Mouse (Mus musculus) lung, postnatal 0 days (tissue): ENCODE measurements at regions not wholly inside any gene's neighbourhood (a gene's known extent, or its start where the extent isn't known, plus 50 kb on each side); places are given as distances from the start of the nearest gene placed in this dataset.

Experiments
- ATAC-seq: fragments of 200-750 bp; cut with Nextera tagmentation; 2 replicates; pipeline ENCODE4 v1.8.0; 2017; ENCODE audit warnings: moderate library complexity
- DNase-seq: peaks from one replicate; pipeline ENCODE4 v3.0.0-alpha.2; 2016; ENCODE audit warnings: low spot score
- H3K27ac ChIP-seq: fragments of 300-500 bp; sonication (generic); 2 replicates; pipeline ENCODE4 v1.5.1; 2014; ENCODE audit warnings: antibody characterized with exemption, mild to moderate bottlenecking, low read length, mixed read lengths
- H3K27me3 ChIP-seq: fragments of 300-500 bp; sonication (generic); replicated peaks from 2 replicates; pipeline ENCODE4 v1.6.1; 2014; ENCODE audit warnings: low read length, mixed read lengths; ENCODE audit not compliant: insufficient read depth
- H3K36me3 ChIP-seq: fragments of 300-500 bp; sonication (generic); 2 replicates; pipeline ENCODE4 v1.6.1; 2014; ENCODE audit warnings: low read length, mixed read lengths; ENCODE audit not compliant: insufficient read depth
- H3K4me1 ChIP-seq: fragments of 300-500 bp; sonication (generic); 2 replicates; pipeline ENCODE4 v1.6.1; 2014; ENCODE audit warnings: antibody characterized with exemption, low read depth, low read length, mixed read lengths; ENCODE audit not compliant: insufficient read depth
- H3K4me2 ChIP-seq: fragments of 300-500 bp; sonication (generic); replicated peaks from 2 replicates; pipeline ENCODE4 v1.6.1; 2014; ENCODE audit warnings: low read depth, mild to moderate bottlenecking, low read length, moderate library complexity, mixed read lengths
- H3K4me3 ChIP-seq: fragments of 300-500 bp; sonication (generic); 2 replicates; pipeline ENCODE4 v1.5.1; 2014; ENCODE audit warnings: low read depth, low read length
- H3K9ac ChIP-seq: fragments of 300-500 bp; sonication (generic); replicated peaks from 2 replicates; pipeline ENCODE4 v1.6.1; 2014; ENCODE audit warnings: low read depth, mild to moderate bottlenecking
- H3K9me3 ChIP-seq: fragments of 300-500 bp; sonication (generic); 2 replicates; pipeline ENCODE4 v1.6.1; 2016; ENCODE audit warnings: low read length, mixed read lengths
- CTCF ChIP-seq: IDR thresholded peaks from 2 replicates; pipeline ENCODE4 v1.5.1; 2016; ENCODE audit warnings: antibody characterized with exemption, mild to moderate bottlenecking
- EP300 ChIP-seq: IDR thresholded peaks from 2 replicates; pipeline ENCODE4 v1.6.1; 2016; ENCODE audit warnings: antibody characterized with exemption, mild to moderate bottlenecking, control low read depth
- WGBS: fragments of 180-500 bp; shearing (Covaris S2); extraction: QIAGEN DNeasy Blood & Tissue Kit; methylation state at CpG from one replicate; pipeline ENCODE4 v1.1.7; 2014; 5-methylcytosine and 5-hydroxymethylcytosine counted together

- H3K4me1 ChIP-seq, result no peaks in the 10 kb centered on the region
- DNase-seq (no peak), ATAC-seq (no peak)
- WGBS, result 68% methylated on average over 5 of the region's 5 CpGs
- H3K4me2 ChIP-seq, result no peak overlapping the region
- no peaks in the 10 kb centered on the region for H3K27me3 ChIP-seq
- TF ChIP-seq CTCF (no peak), EP300 (no peak)
- no peak overlapping the region for H3K4me3 ChIP-seq
- no peaks in the 10 kb centered on the region for H3K9me3 ChIP-seq
- H3K27ac ChIP-seq, result no peak overlapping the region
- no peak overlapping the region for H3K9ac ChIP-seq
- H3K36me3 ChIP-seq, result no peaks in the 10 kb centered on the region
Measured at GRCm38 (mm10) chr1:190446676-190447075, 276.2 kb upstream of the Prox1 start.

GRCm38 (mm10) chr1:190444366-190444765 is 273.9 kb upstream of the Prox1 start:
- ATAC-seq (no peak), DNase-seq (no peak)
- Histone ChIP-seq H3K4me1 (no peaks in the 10 kb centered on the region), H3K27me3 (no peaks in the 10 kb centered on the region), H3K9me3 (no peaks in the 10 kb centered on the region), H3K9ac (no peak overlapping the region), H3K27ac (no peak overlapping the region), H3K36me3 (no peaks in the 10 kb centered on the region), H3K4me3 (no peak overlapping the region), H3K4me2 (no peak overlapping the region)
- no peak for TF ChIP-seq EP300
- TF ChIP-seq CTCF, result no peak
- WGBS, result 66% methylated on average over 9 of the region's 9 CpGs

GRCm38 (mm10) chr1:190443234-190443633 is 272.7 kb upstream of the Prox1 start:
- Histone ChIP-seq H3K27me3 (no peaks in the 10 kb centered on the region), H3K9ac (no peak overlapping the region), H3K4me2 (no peak overlapping the region), H3K4me3 (no peak overlapping the region), H3K27ac (no peak overlapping the region), H3K9me3 (no peaks in the 10 kb centered on the region), H3K4me1 (no peaks in the 10 kb centered on the region), H3K36me3 (no peaks in the 10 kb centered on the region)
- TF ChIP-seq CTCF, result no peak
- TF ChIP-seq EP300, result no peak
- ATAC-seq (no peak), DNase-seq (no peak)
- 79% methylated on average over 3 of the region's 3 CpGs for WGBS

GRCm38 (mm10) chr1:190442166-190442565 is 271.7 kb upstream of the Prox1 start:
- H3K9ac ChIP-seq, result no peak overlapping the region
- TF ChIP-seq CTCF, result no peak
- TF ChIP-seq EP300, result no peak
- 56% methylated on average over 4 of the region's 4 CpGs for WGBS
- H3K36me3 ChIP-seq, result no peaks in the 10 kb centered on the region
- H3K4me2 ChIP-seq, result no peak overlapping the region
- ATAC-seq (no peak), DNase-seq (no peak)
- no peak overlapping the region for H3K4me3 ChIP-seq
- no peak overlapping the region for H3K27ac ChIP-seq
- no peaks in the 10 kb centered on the region for H3K9me3 ChIP-seq
- H3K4me1 ChIP-seq, result no peaks in the 10 kb centered on the region
- H3K27me3 ChIP-seq, result no peaks in the 10 kb centered on the region

- H3K4me2 ChIP-seq, result no peak overlapping the region
- ATAC-seq, result no peak
- WGBS, result 60% methylated on average over 2 of the region's 2 CpGs
Measured at GRCm38 (mm10) chr1:190438789-190439188, 268.3 kb upstream of the Prox1 start.

DNA sequence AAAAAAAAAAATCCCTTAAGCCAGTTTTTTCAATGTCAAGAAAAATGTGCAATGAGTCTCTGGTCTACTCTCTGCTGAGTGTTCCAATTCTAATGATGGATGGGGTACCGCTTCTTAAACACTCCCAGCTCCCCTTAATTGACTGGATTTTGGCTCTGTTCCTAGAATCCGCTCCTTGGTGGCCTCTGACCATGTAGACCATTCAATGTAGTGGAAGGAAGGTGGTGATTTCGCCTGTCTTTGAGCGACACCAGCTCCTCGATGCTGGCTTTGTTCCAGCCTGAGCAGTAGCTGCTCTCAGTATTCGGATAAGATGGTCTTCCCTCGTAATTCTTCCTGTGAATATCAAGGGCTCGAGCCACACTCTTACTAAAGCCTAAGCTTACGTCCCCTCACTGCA is 252.4 kb upstream of the Prox1 start:
- 31% methylated on average over 9 of the region's 9 CpGs for WGBS
- DNase-seq (peak; percentile 30), ATAC-seq (no peak)
- no peak overlapping the region for H3K27ac ChIP-seq
- H3K9ac ChIP-seq, result no peak overlapping the region
- no peaks in the 10 kb centered on the region for H3K36me3 ChIP-seq
- no peak overlapping the region for H3K4me2 ChIP-seq
- TF ChIP-seq EP300, result no peak
- TF ChIP-seq CTCF, result no peak
- no peak overlapping the region for H3K4me3 ChIP-seq
- 0 out of 2 replicates have a peak, but pooled peaks cover 5% of the 10 kb centered on the region for H3K27me3 ChIP-seq
- no peaks in the 10 kb centered on the region for H3K9me3 ChIP-seq
- H3K4me1 ChIP-seq, result no peaks in the 10 kb centered on the region

More at GRCm38 (mm10) chr1:190438789-190439188, 268.3 kb upstream of the Prox1 start:
- H3K4me3 ChIP-seq, result no peak overlapping the region
- H3K4me1 ChIP-seq, result no peaks in the 10 kb centered on the region
- TF ChIP-seq CTCF (no peak), EP300 (no peak)
- no peak overlapping the region for H3K27ac ChIP-seq
- H3K9ac ChIP-seq, result no peak overlapping the region
- H3K36me3 ChIP-seq, result no peaks in the 10 kb centered on the region
- H3K27me3 ChIP-seq, result no peaks in the 10 kb centered on the region
- H3K9me3 ChIP-seq, result no peaks in the 10 kb centered on the region
- DNase-seq, result no peak

DNA sequence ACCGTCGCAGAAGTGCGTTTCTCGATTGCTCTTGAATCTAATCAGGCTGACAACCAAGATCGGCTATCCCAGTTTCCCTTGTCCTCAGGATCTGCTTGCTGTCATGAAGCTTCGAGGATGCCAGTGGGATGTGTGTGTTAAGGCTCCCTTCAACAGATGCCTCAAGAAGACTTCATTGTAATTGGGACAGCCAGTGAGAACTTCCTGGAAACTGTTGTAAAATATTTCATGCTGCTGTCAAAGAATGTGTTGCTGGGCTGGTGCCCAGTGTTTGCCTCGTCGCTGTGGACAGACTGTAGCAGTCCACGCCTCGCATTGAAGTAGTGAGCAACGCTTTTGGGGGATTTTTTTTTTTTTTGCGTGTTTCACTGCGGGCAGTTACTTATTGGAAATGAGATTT is 249.2 kb upstream of the Prox1 start:
- ATAC-seq (peak; percentile 47), DNase-seq (peak; percentile 75)
- no peak for TF ChIP-seq EP300
- no peak for TF ChIP-seq CTCF
- H3K27me3 ChIP-seq, result 0 out of 2 replicates have a peak, but pooled peaks cover 5% of the 10 kb centered on the region
- no peaks in the 10 kb centered on the region for H3K4me1 ChIP-seq
- H3K9me3 ChIP-seq, result no peaks in the 10 kb centered on the region
- H3K4me2 ChIP-seq, result no peak overlapping the region
- H3K9ac ChIP-seq, result no peak overlapping the region
- WGBS, result 27% methylated on average over 13 of the region's 13 CpGs
- no peak overlapping the region for H3K4me3 ChIP-seq
- no peak overlapping the region for H3K27ac ChIP-seq
- no peaks in the 10 kb centered on the region for H3K36me3 ChIP-seq
